Mouse (Mus musculus) C2C12 (cell line): ENCODE measurements around the gene 2310061I04Rik.

Experiments
- CEBPB ChIP-seq: IDR thresholded peaks from one replicate; pipeline ENCODE4 v1.6.1; 2011; ENCODE audit warnings: low read depth, mild to moderate bottlenecking, control low read depth, moderate library complexity
- CTCF ChIP-seq: IDR thresholded peaks from one replicate; pipeline ENCODE4 v1.5.1; 2011; ENCODE audit not compliant: control insufficient read depth, insufficient read depth, insufficient read length
- MAX ChIP-seq: IDR thresholded peaks from one replicate; pipeline ENCODE4 v1.6.1; 2011; ENCODE audit warnings: mild to moderate bottlenecking, control low read depth
- MYOD1 ChIP-seq: IDR thresholded peaks from one replicate; pipeline ENCODE4 v1.6.1; 2011; ENCODE audit warnings: low read depth; ENCODE audit not compliant: control insufficient read depth, insufficient read length
- MYOG ChIP-seq: IDR thresholded peaks from one replicate; pipeline ENCODE4 v1.6.1; 2011; ENCODE audit not compliant: control insufficient read depth, insufficient read length; ENCODE audit errors: extremely low read depth
- USF1 ChIP-seq: IDR thresholded peaks from one replicate; pipeline ENCODE4 v1.6.1; 2011; ENCODE audit warnings: low read depth, mild to moderate bottlenecking, control low read depth, moderate library complexity

DNA sequence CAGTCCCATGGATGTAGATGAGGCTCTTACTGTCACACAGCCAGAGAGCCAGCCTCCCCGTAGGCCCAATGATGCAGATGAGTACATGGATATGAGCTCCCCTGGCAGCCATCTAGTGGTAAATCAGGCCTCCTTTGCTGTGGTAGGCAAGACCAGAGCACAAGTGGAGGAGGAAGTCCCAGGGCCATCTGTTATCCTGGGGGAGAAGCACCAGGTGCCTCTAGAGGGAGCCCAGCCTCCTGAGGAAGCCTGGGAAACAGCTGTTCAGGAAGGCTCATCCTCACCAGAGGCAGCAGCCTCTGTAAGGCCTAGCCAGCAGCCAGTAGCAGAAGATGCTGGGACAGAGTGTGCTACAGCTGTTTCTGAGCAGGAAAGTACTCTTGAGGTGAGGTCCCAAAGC, 49.1 kb downstream of the 2310061I04Rik start:
- TF ChIP-seq CEBPB = no peak
- TF ChIP-seq CTCF = peak; percentile 8
- no peak for TF ChIP-seq MAX
- no peak for TF ChIP-seq MYOG
- no peak for TF ChIP-seq USF1
- no peak for TF ChIP-seq MYOD1
